Mouse (Mus musculus): Measurements from ENCODE around the gene Higd1a. TPM values are rescaled to one million over a fixed set of nuclear protein-coding genes. Genes with fewer than 3 reads are reported as not detected.

Higd1a gene
- polyA plus RNA-seq, 2 experiments from 2014 or later, result 94.5 to 129 TPM

Other genes with a start within 250 kb of the Higd1a start
- gene Lyzl4, start 216.3 kb downstream of the Higd1a start, polyA plus RNA-seq (2017; shearing (Covaris generic)), result not detected
- 1 to 10 TPM; 1.3 to 2.0 TPM for gene Vipr1, start 215.6 kb downstream of the Higd1a start, polyA plus RNA-seq (2017; shearing (Covaris generic))
- 10 to 100 TPM; 17.6 to 32.9 TPM for gene Sec22c, start 152.9 kb downstream of the Higd1a start, polyA plus RNA-seq (2017; shearing (Covaris generic))
- gene Ss18l2, start 148.0 kb downstream of the Higd1a start, polyA plus RNA-seq (2017; shearing (Covaris generic)), result 10 to 100 TPM; 50.7 to 52.2 TPM
- gene Nktr, start 139.2 kb downstream of the Higd1a start, polyA plus RNA-seq (2017; shearing (Covaris generic)), result 100 to 1,000 TPM; 104 to 128 TPM
- gene Zfp651, start 99.0 kb downstream of the Higd1a start, polyA plus RNA-seq (2017; shearing (Covaris generic)), result under 1 TPM; 0.22 to 0.30 TPM
- gene Klhl40, start 80.8 kb downstream of the Higd1a start, polyA plus RNA-seq (2017; shearing (Covaris generic)), result not detected
- not detected for gene Hhatl, start 65.9 kb downstream of the Higd1a start, polyA plus RNA-seq (2017; shearing (Covaris generic))
- gene Ccdc13, start 18.9 kb downstream of the Higd1a start, polyA plus RNA-seq (2017; shearing (Covaris generic)), result not detected
- gene Ackr2, start 40.0 kb upstream of the Higd1a start, polyA plus RNA-seq (2017; shearing (Covaris generic)), result not detected
- not detected for gene Cyp8b1, start 57.9 kb upstream of the Higd1a start, polyA plus RNA-seq (2017; shearing (Covaris generic))
- gene Fam198a, start 92.6 kb upstream of the Higd1a start, polyA plus RNA-seq (2017; shearing (Covaris generic)), result under 1 TPM in 1 of 2 experiments, not detected in 1; 0.29 TPM
- not detected for gene Pomgnt2, start 138.7 kb upstream of the Higd1a start, polyA plus RNA-seq (2017; shearing (Covaris generic))

All from CD4-positive, CD25-positive, alpha-beta regulatory T cell, adult 4 months (primary cell).